In genomic region chr14:120705301-120705801, GRCm38 (mm10) we compare ENCODE assay signal across 14 mouse cellular contexts.
DNase-seq lines count a peak whose midpoint lies in the region; ATAC-seq and TF ChIP-seq lines count a peak whose summit lies in the region.
"Had no signal": no experiment of that assay in that cellular context is flagged by ENCODE, and none has a peak within 500 bp of the region (broad histone marks: within the 10 kb centered on the region; RNA-seq: fewer than 3 reads in every experiment).

No protein-coding gene starts in this region.

- H3K36me3 ChIP-seq in embryonic facial prominence, embryonic 14.5 days (ENCODE audit: control insufficient read depth, insufficient read depth, low read length) = no peaks in the 10 kb centered on the region
- H3K36me3 ChIP-seq in embryonic facial prominence, embryonic 10.5 days (replicated peaks) = no peaks in the 10 kb centered on the region
- H3K36me3 ChIP-seq in limb, embryonic 14.5 days (ENCODE audit: control insufficient read depth, insufficient read depth, low read length) = no peaks in the 10 kb centered on the region
- H3K36me3 ChIP-seq in limb, embryonic 10.5 days = no peaks in the 10 kb centered on the region
- no peaks in the 10 kb centered on the region for H3K36me3 ChIP-seq in kidney, embryonic 16.5 days (ENCODE audit: insufficient read depth, low read length)
- no peaks in the 10 kb centered on the region for H3K36me3 ChIP-seq in stomach, embryonic 15.5 days
- H3K36me3 ChIP-seq: embryonic facial prominence, embryonic 12.5 days; G1E; hindbrain, embryonic 12.5 days had no signal

- H3K9me3 ChIP-seq in embryonic facial prominence, embryonic 14.5 days (ENCODE audit: control insufficient read depth, low read length) = no peaks in the 10 kb centered on the region
- H3K9me3 ChIP-seq in embryonic facial prominence, embryonic 10.5 days = no peaks in the 10 kb centered on the region
- no peaks in the 10 kb centered on the region for H3K9me3 ChIP-seq in limb, embryonic 14.5 days (ENCODE audit: control insufficient read depth, low read length)
- H3K9me3 ChIP-seq in limb, embryonic 10.5 days (replicated peaks) = no peaks in the 10 kb centered on the region
- H3K9me3 ChIP-seq in kidney, embryonic 16.5 days (ENCODE audit: low read length) = no peaks in the 10 kb centered on the region
- H3K9me3 ChIP-seq in stomach, embryonic 15.5 days = no peaks in the 10 kb centered on the region
- H3K9me3 ChIP-seq: embryonic facial prominence, embryonic 12.5 days had no signal

- no peaks in the 10 kb centered on the region for H3K27me3 ChIP-seq in embryonic facial prominence, embryonic 14.5 days (replicated peaks; ENCODE audit: control insufficient read depth, insufficient read depth, low read length)
- H3K27me3 ChIP-seq in embryonic facial prominence, embryonic 10.5 days (replicated peaks; ENCODE audit: low read depth, poor library complexity, severe bottlenecking) = no peaks in the 10 kb centered on the region
- no peaks in the 10 kb centered on the region for H3K27me3 ChIP-seq in limb, embryonic 14.5 days (ENCODE audit: control insufficient read depth, insufficient read depth, low read length)
- H3K27me3 ChIP-seq in limb, embryonic 10.5 days (ENCODE audit: low read depth, poor library complexity, severe bottlenecking) = no peaks in the 10 kb centered on the region
- no peaks in the 10 kb centered on the region for H3K27me3 ChIP-seq in kidney, embryonic 16.5 days (ENCODE audit: insufficient read depth, low read length)
- no peaks in the 10 kb centered on the region for H3K27me3 ChIP-seq in stomach, embryonic 15.5 days (replicated peaks)
- H3K27me3 ChIP-seq: embryonic facial prominence, embryonic 12.5 days; hindbrain, embryonic 12.5 days had no signal

- DNase-seq in embryonic facial prominence, embryonic 14.5 days (ENCODE audit: low spot score) = peak; percentile 93
- no peak for DNase-seq in embryonic facial prominence, embryonic 10.5 days (ENCODE audit: low spot score)
- DNase-seq in limb, embryonic 14.5 days (ENCODE audit: low spot score) = peak; percentile 69
- DNase-seq in limb, embryonic 10.5 days (ENCODE audit: low spot score) = no peak
- DNase-seq in retina, embryonic 14.5 days (ENCODE audit: low spot score) = no peak
- no peak for DNase-seq in left cerebral cortex, adult 18-20 months (ENCODE audit: low spot score in 2 of 2)
- DNase-seq: cerebellum, postnatal 14 days; thymus, adult 18-20 months had no signal

- H3K27ac ChIP-seq in embryonic facial prominence, embryonic 14.5 days (replicated peaks; ENCODE audit: low read depth, low read length) = no peak overlapping the region
- H3K27ac ChIP-seq in embryonic facial prominence, embryonic 10.5 days (replicated peaks) = no peak overlapping the region
- no peak overlapping the region for H3K27ac ChIP-seq in limb, embryonic 14.5 days (replicated peaks; ENCODE audit: low read depth, low read length)
- no peak overlapping the region for H3K27ac ChIP-seq in limb, embryonic 10.5 days
- peak overlapping the region; percentile 31; the same call in 1 of the 2 replicates for H3K27ac ChIP-seq in kidney, embryonic 16.5 days (ENCODE audit: low read length)
- H3K27ac ChIP-seq in stomach, embryonic 15.5 days = peak overlapping the region; percentile 40; the same call in 1 of the 2 replicates
- H3K27ac ChIP-seq: embryonic facial prominence, embryonic 12.5 days; hindbrain, embryonic 12.5 days had no signal

- no peak overlapping the region for H3K4me2 ChIP-seq in embryonic facial prominence, embryonic 14.5 days (ENCODE audit: low read depth, low read length)
- no peak overlapping the region for H3K4me2 ChIP-seq in limb, embryonic 14.5 days (replicated peaks; ENCODE audit: low read depth, low read length, severe bottlenecking)
- no peak overlapping the region for H3K4me2 ChIP-seq in kidney, embryonic 16.5 days (replicated peaks; ENCODE audit: low read depth, low read length)
- no peak overlapping the region for H3K4me2 ChIP-seq in stomach, embryonic 15.5 days
- H3K4me2 ChIP-seq: embryonic facial prominence, embryonic 12.5 days; hindbrain, embryonic 12.5 days had no signal

- no peaks in the 10 kb centered on the region for H3K4me1 ChIP-seq in embryonic facial prominence, embryonic 14.5 days (ENCODE audit: control insufficient read depth, insufficient read depth, low read length)
- no peaks in the 10 kb centered on the region for H3K4me1 ChIP-seq in embryonic facial prominence, embryonic 10.5 days
- H3K4me1 ChIP-seq in limb, embryonic 14.5 days (ENCODE audit: control insufficient read depth, insufficient read depth, low read length) = no peaks in the 10 kb centered on the region
- no peaks in the 10 kb centered on the region for H3K4me1 ChIP-seq in limb, embryonic 10.5 days
- no peaks in the 10 kb centered on the region for H3K4me1 ChIP-seq in kidney, embryonic 16.5 days (ENCODE audit: insufficient read depth, low read length)
- 0 out of 2 replicates have a peak, but pooled peaks cover 6% of the 10 kb centered on the region for H3K4me1 ChIP-seq in stomach, embryonic 15.5 days
- H3K4me1 ChIP-seq: embryonic facial prominence, embryonic 12.5 days; hindbrain, embryonic 12.5 days had no signal

- H3K9ac ChIP-seq in embryonic facial prominence, embryonic 14.5 days (ENCODE audit: low read depth, low read length) = no peak overlapping the region
- no peak overlapping the region for H3K9ac ChIP-seq in limb, embryonic 14.5 days (ENCODE audit: low read depth, low read length, severe bottlenecking)
- no peak overlapping the region for H3K9ac ChIP-seq in kidney, embryonic 16.5 days (replicated peaks; ENCODE audit: low read length)
- H3K9ac ChIP-seq in stomach, embryonic 15.5 days = no peak overlapping the region
- H3K9ac ChIP-seq: embryonic facial prominence, embryonic 12.5 days; hindbrain, embryonic 12.5 days had no signal

- no peak overlapping the region for H3K4me3 ChIP-seq in embryonic facial prominence, embryonic 14.5 days (ENCODE audit: low read depth, low read length)
- H3K4me3 ChIP-seq in embryonic facial prominence, embryonic 10.5 days = no peak overlapping the region
- H3K4me3 ChIP-seq in limb, embryonic 14.5 days (replicated peaks; ENCODE audit: low read length) = no peak overlapping the region
- H3K4me3 ChIP-seq in limb, embryonic 10.5 days = no peak overlapping the region
- H3K4me3 ChIP-seq in kidney, embryonic 16.5 days (ENCODE audit: low read length) = no peak overlapping the region
- no peak overlapping the region for H3K4me3 ChIP-seq in stomach, embryonic 15.5 days (replicated peaks)
- H3K4me3 ChIP-seq: embryonic facial prominence, embryonic 12.5 days; hindbrain, embryonic 12.5 days had no signal

- ATAC-seq in embryonic facial prominence, embryonic 14.5 days (ENCODE audit: low read depth) = peak; percentile 65; the same call in 1 of the 2 replicates
- ATAC-seq in limb, embryonic 14.5 days (ENCODE audit: low FRiP score, low read depth) = no peak; the same call in 1 of the 2 replicates
- peak; percentile 81 for ATAC-seq in kidney, embryonic 16.5 days (ENCODE audit: low FRiP score, low TSS enrichment)
- peak; percentile 66; the same call in 1 of the 2 replicates for ATAC-seq in stomach, embryonic 15.5 days (ENCODE audit: insufficient read depth, low FRiP score, low read depth)
- ATAC-seq: activated CD4-positive, CD25-positive, alpha-beta regulatory T cell, adult 4 months had no signal

- TF ChIP-seq POLR2A in limb, embryonic 14.5 days (IDR thresholded peaks at IDR 0.05; ENCODE audit: borderline replicate concordance, extremely low read depth, insufficient read depth, insufficient read length) = no peak

- 57% methylated on average over 4 of the region's 4 CpGs for WGBS in embryonic facial prominence, embryonic 14.5 days
- 88% methylated on average over 4 of the region's 4 CpGs for WGBS in embryonic facial prominence, embryonic 10.5 days
- 56% methylated on average over 4 of the region's 4 CpGs for WGBS in limb, embryonic 14.5 days
- 81% methylated on average over 4 of the region's 4 CpGs for WGBS in limb, embryonic 10.5 days
- whole genome bisulfite sequencing in kidney, embryonic 16.5 days = 42% methylated on average over 4 of the region's 4 CpGs
- 40% methylated on average over 4 of the region's 4 CpGs for WGBS in stomach, embryonic 15.5 days

Comparison
In these comparisons a context has a peak if more than half of its experiments do, and no peak if none do; other contexts are left out.
1. DNase-seq: peak in embryonic facial prominence, embryonic 14.5 days (single experiment) and limb, embryonic 14.5 days (single experiment); none in embryonic facial prominence, embryonic 10.5 days (single experiment), limb, embryonic 10.5 days (single experiment), retina, embryonic 14.5 days (single experiment) and left cerebral cortex, adult 18-20 months (0 of 2).
2. H3K27ac ChIP-seq: peak in kidney, embryonic 16.5 days (single experiment) and stomach, embryonic 15.5 days (single experiment); none in embryonic facial prominence, embryonic 14.5 days (single experiment), embryonic facial prominence, embryonic 10.5 days (single experiment), limb, embryonic 14.5 days (single experiment) and limb, embryonic 10.5 days (single experiment).